Mouse (Mus musculus) kidney, adult 2 months (tissue): ENCODE data around the gene Tmem217. TPM values are rescaled to one million over a fixed set of nuclear protein-coding genes. Genes with fewer than 3 reads are reported as not detected.

Experiments used
- DNase-seq: peaks from one replicate; pipeline ENCODE4 v3.0.0; 2021
- H3K27ac ChIP-seq: fragments of 200-500 bp; 2 replicates; pipeline ENCODE4 v1.5.1; 2012; ENCODE audit warnings: low read depth, low read length, control low read depth, inconsistent platforms; ENCODE audit not compliant: insufficient read depth
- H3K27me3 ChIP-seq: fragments of 200-500 bp; replicated peaks from 2 replicates; pipeline ENCODE4 v1.6.1; 2012; ENCODE audit warnings: mild to moderate bottlenecking, moderate library complexity, low read length, inconsistent platforms; ENCODE audit not compliant: control insufficient read depth, insufficient read depth
- H3K36me3 ChIP-seq: fragments of 200-500 bp; 2 replicates; pipeline ENCODE4 v1.6.1; 2012; ENCODE audit warnings: mild to moderate bottlenecking, moderate library complexity, low read length, inconsistent platforms; ENCODE audit not compliant: control insufficient read depth, insufficient read depth
- H3K4me1 ChIP-seq: fragments of 200-500 bp; 2 replicates; pipeline ENCODE4 v1.6.1; 2011; ENCODE audit warnings: low read length; ENCODE audit not compliant: control insufficient read depth, insufficient read depth
- H3K4me3 ChIP-seq: fragments of 200-500 bp; 2 replicates; pipeline ENCODE4 v1.5.1; 2011; ENCODE audit warnings: mild to moderate bottlenecking, low read depth, low read length, control low read depth; ENCODE audit not compliant: insufficient read depth
- CTCF ChIP-seq: fragments of 200-500 bp; conservative IDR thresholded peaks from 2 replicates; pipeline ENCODE4 v1.5.1; 2011; ENCODE audit warnings: low read depth, mild to moderate bottlenecking, control low read depth, low read length, moderate library complexity, mixed read lengths; ENCODE audit not compliant: insufficient read depth, insufficient read length
- POLR2A ChIP-seq: fragments of 200-500 bp; IDR thresholded peaks from one replicate; pipeline ENCODE4 v1.6.1; 2011; ENCODE audit warnings: low read depth, low read length, control low read depth
- WGBS: fragments of 180-500 bp; shearing (Covaris S2); methylation state at CpG from one replicate; pipeline ENCODE4 v1.1.7; 2018; 5-methylcytosine and 5-hydroxymethylcytosine counted together
- polyA plus RNA-seq: library from polyadenylated mRNA; depleted of rRNA; stranded (reverse); fragments of >200 nt; gene quantifications from 2 replicates; pipeline ENCODE4 v1.2.3, GENCODE M21; 2012

Tmem217 gene
- polyA plus RNA-seq, 1 experiment: 1.3 TPM

DNA sequence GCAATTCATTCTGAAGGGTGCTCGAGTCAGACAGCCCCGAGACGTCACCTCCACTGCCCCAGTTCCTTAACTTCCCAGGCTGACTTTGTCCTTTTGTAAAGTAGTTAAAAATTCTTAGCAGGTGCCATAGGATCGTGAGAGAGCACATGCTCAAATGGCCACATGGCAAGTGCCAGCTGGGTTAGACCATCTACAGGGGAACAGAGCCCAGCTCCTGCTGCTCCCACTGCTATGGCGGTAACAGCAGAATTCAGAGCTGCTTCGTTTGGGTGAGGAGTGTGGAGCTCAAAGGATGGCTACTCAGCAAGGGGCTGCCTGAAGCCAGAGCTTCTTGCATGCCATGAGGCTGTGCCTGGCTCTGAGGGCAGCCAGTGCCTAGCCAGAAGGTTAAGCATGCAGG lies 17.6 kb upstream of the Tmem217 start:
- WGBS: 86% methylated on average over 6 of the region's 6 CpGs
- no peak for TF ChIP-seq CTCF
- TF ChIP-seq POLR2A: no peak
- H3K4me3 ChIP-seq: no peak overlapping the region
- peaks cover 1% of the 10 kb centered on the region; the same call in 1 of the 2 replicates for H3K36me3 ChIP-seq
- H3K27ac ChIP-seq: no peak overlapping the region
- no peaks in the 10 kb centered on the region; the same call in 1 of the 2 replicates for H3K4me1 ChIP-seq
- no peak for DNase-seq
- no peaks in the 10 kb centered on the region for H3K27me3 ChIP-seq

DNA sequence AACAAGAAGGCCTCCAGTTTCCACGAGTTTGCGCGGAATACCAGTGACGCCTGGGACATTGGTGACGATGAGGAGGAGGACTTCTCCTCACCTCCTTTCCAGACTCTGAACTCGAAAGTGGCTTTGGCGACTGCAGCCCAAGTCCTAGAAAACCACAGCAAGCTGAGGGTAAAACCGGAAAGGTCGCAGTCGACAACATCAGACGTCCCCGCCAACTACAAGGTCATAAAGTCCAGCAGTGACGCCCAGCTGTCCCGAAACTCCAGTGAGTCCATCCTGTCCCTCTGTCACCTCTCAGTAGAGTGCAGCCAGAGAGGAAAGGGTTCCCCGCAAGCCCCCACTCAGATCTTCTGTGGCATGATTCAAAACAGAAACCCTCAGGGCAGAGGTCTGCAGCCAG lies 16.2 kb upstream of the Tmem217 start:
- no peak overlapping the region for H3K27ac ChIP-seq
- DNase-seq: peak; percentile 49
- no peak overlapping the region for H3K4me3 ChIP-seq
- peaks cover 1% of the 10 kb centered on the region; the same call in 1 of the 2 replicates for H3K36me3 ChIP-seq
- no peaks in the 10 kb centered on the region for H3K27me3 ChIP-seq
- TF ChIP-seq CTCF (no peak), POLR2A (no peak)
- no peaks in the 10 kb centered on the region; the same call in 1 of the 2 replicates for H3K4me1 ChIP-seq
- 62% methylated on average over 15 of the region's 15 CpGs for WGBS

DNA sequence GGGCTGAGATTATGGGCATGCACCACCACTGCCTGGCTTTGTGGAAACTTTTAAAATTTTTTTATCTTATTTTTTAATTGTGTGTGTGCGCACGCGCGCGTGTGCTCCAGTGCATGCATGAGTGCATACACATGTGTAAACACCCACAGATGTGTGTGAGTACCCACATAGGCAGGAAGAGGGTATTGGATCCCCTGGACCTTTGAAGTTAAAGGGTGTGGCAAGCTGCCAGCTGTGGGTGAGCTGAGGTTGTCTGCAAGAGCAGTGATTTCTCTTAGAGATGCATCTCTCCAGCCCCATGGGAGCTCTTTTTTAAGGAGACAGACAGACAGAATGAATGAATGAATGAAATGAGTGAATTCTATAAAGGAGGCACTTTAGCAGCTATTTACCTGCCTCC lies 13.3 kb upstream of the Tmem217 start:
- no peak overlapping the region for H3K4me3 ChIP-seq
- H3K27ac ChIP-seq: no peak overlapping the region
- TF ChIP-seq CTCF (no peak), POLR2A (no peak)
- no peaks in the 10 kb centered on the region for H3K27me3 ChIP-seq
- WGBS: 94% methylated on average over 5 of the region's 5 CpGs
- H3K4me1 ChIP-seq: no peaks in the 10 kb centered on the region; the same call in 1 of the 2 replicates
- H3K36me3 ChIP-seq: no peaks in the 10 kb centered on the region
- no peak for DNase-seq

DNA sequence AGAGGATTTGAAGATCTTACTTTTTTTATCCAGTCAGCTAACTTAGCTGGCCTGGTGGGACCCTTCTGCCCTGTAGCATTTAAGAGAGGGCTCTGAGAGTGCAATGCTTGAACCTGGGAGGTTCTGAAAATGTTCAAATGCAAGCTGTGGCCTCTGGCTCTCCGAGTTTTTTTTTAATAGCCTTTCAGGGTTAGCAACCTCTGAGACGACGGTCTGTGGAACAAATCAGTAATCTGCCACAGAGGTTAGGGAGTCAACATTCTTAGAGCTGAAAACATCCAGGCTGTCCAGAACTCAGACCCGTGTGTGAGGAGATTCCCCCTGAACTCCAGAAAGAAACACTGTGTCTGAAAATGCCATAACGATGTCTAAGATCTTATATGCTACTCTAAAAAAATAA lies 6.3 kb upstream of the Tmem217 start:
- H3K27ac ChIP-seq: peak overlapping the region; percentile 12; the same call in 1 of the 2 replicates
- no peak overlapping the region for H3K4me3 ChIP-seq
- DNase-seq: peak; percentile 56
- peaks cover 3% of the 10 kb centered on the region; the same call in 1 of the 2 replicates for H3K4me1 ChIP-seq
- no peak for TF ChIP-seq CTCF
- TF ChIP-seq POLR2A: no peak
- 34% methylated on average over 5 of the region's 5 CpGs for WGBS
- H3K27me3 ChIP-seq: no peaks in the 10 kb centered on the region
- no peaks in the 10 kb centered on the region for H3K36me3 ChIP-seq

DNA sequence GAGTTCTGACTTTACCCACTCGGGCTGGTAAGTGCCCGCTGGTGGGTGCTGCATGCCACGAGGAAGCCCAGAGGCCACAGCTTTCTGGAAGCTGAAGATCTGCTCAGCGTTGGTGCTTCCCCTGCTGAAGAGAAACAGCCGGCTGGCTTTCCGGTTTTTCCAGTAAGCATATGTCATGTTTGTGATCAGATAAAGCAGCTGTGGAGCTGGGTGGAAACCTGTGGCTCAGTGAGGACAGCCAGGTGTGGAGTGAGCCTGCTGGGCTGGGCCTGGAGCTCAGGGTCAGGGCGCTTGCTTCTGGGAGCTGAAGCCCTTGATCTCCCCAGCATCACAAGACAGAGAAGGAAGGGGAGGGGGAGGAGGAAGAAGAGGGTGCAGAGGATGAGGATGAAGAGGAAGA lies 4.7 kb upstream of the Tmem217 start:
- Histone ChIP-seq H3K4me1 (peaks cover 7% of the 10 kb centered on the region; the same call in 1 of the 2 replicates), H3K27ac (no peak overlapping the region), H3K4me3 (no peak overlapping the region), H3K27me3 (no peaks in the 10 kb centered on the region), H3K36me3 (no peaks in the 10 kb centered on the region)
- TF ChIP-seq POLR2A (no peak), CTCF (no peak)
- WGBS: 77% methylated on average over 7 of the region's 7 CpGs
- no peak for DNase-seq

DNA sequence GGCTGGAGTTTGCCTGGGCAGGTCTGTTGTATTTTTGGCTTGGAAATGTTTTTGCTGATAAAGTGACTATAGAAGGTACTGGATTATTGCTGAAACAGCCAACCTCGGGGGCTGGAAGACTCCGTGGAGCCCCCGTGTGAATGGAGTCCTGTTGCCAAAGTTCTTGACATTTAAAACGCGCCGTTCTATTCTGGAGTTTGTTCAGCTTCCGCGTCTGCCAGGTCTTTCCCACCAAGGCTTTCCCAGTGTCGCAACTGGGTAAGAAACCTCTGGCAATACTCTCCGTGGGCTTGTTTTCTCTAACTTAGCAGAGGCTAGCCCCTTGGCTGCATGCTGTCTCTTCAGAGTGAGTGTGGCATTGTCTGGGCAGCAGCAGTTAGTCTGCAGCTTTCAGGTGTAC lies 4.3 kb upstream of the Tmem217 start:
- no peaks in the 10 kb centered on the region for H3K36me3 ChIP-seq
- DNase-seq: no peak
- no peak overlapping the region for H3K27ac ChIP-seq
- no peak for TF ChIP-seq POLR2A
- TF ChIP-seq CTCF: no peak
- H3K4me1 ChIP-seq: peaks cover 7% of the 10 kb centered on the region; the same call in 1 of the 2 replicates
- WGBS: 84% methylated on average over 10 of the region's 10 CpGs
- H3K4me3 ChIP-seq: no peak overlapping the region
- H3K27me3 ChIP-seq: no peaks in the 10 kb centered on the region

DNA sequence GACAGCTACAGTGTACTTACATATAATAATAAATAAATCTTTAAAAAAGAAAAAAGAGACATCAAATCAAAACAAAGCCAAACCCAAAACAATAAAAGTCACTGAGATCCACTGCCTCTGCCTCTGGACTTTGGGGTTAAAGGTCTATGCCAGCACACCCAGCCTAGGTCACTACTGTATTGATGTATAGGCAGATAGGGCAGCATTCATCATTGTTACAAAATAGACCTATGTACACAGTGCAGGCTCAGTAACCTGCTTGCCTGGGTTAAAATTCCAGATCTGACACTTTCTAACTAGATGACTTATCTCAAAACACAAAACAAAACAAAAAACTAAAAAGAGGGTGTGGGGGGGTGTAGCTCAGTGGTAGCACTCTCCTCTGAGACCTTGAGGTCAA lies 2.0 kb upstream of the Tmem217 start:
- Histone ChIP-seq H3K36me3 (no peaks in the 10 kb centered on the region), H3K27me3 (no peaks in the 10 kb centered on the region), H3K27ac (no peak overlapping the region), H3K4me1 (peaks cover 18% of the 10 kb centered on the region; the same call in 1 of the 2 replicates), H3K4me3 (no peak overlapping the region)
- TF ChIP-seq POLR2A: no peak
- no peak for TF ChIP-seq CTCF
- no peak for DNase-seq
